Mouse (Mus musculus): ENCODE data around the gene Oosp3. TPM values are rescaled to one million over a fixed set of nuclear protein-coding genes. Genes with fewer than 3 reads are reported as not detected.

The Oosp3 gene
- polyA plus RNA-seq (2014; fragmentation: Nextera tagmentation; extraction: Ambion mirVana) = not detected in 2 replicates

DNA sequence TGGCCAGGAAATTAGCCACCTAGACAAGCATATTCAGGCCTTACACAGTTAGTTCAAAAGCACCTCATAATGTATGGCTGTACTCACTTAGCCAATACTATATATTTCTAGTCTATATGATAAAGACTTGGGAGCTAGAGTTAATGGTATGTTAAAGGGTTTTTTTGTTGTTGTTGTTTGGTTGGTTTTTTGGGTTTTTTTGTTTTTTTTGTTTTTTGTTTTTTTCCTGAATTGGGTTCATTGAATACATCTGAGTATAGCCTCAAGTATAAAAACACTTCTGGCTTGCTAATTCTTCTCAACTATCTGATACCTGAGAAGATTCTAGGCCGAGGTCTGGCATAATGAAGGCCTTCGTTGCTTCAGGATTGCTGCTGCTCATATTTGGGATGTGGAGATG is at the start of gene Oosp3:
Gene Oosp3, plus strand, starts transcription at position 301 of the 400 bp plus-strand sequence.
- DNase-seq (no peak), ATAC-seq (ENCODE audit: low FRiP score, low TSS enrichment) (no peak)
- H3K27ac ChIP-seq (replicated peaks; ENCODE audit: low read depth, low read length) = no peak within 1 kb of the TSS
- no peaks in the 10 kb centered on the region for H3K9me3 ChIP-seq (ENCODE audit: control insufficient read depth, low read length)
- no peak within 1 kb of the TSS for H3K4me2 ChIP-seq (ENCODE audit: low read length)
- H3K4me1 ChIP-seq (ENCODE audit: control insufficient read depth, insufficient read depth, low read length) = no peaks in the 10 kb centered on the region
- no peak within 1 kb of the TSS for H3K9ac ChIP-seq (replicated peaks; ENCODE audit: low read length)
- WGBS = 85% methylated on average over 2 of the region's 2 CpGs
- no peaks in the 10 kb centered on the region for H3K36me3 ChIP-seq (ENCODE audit: control insufficient read depth, insufficient read depth, low read length)
- H3K4me3 ChIP-seq (replicated peaks; ENCODE audit: low read depth, low read length) = no peak within 1 kb of the TSS
- H3K27me3 ChIP-seq (ENCODE audit: control insufficient read depth, insufficient read depth, low read length) = no peaks in the 10 kb centered on the region

DNA sequence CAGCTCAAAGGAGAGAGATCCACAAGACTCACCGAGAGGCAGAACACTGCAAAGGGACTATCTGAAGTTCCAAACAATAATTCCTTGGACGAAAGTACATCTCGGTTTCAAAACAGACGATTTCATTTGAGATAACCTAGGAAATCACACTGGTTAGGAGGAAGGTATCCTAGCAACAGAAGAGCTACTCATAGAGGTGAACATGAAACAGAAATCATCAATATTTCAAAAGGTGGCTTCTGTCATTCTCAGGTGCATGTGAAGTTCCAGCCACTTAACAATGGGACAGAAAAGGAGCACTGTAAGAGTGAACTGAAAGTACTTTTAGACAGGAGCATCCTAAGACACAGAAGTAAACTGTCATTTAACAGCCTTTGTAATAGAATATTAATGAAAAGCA is 47.3 kb upstream of the Oosp3 start:
- ATAC-seq (ENCODE audit: low FRiP score, low TSS enrichment) = no peak

DNA sequence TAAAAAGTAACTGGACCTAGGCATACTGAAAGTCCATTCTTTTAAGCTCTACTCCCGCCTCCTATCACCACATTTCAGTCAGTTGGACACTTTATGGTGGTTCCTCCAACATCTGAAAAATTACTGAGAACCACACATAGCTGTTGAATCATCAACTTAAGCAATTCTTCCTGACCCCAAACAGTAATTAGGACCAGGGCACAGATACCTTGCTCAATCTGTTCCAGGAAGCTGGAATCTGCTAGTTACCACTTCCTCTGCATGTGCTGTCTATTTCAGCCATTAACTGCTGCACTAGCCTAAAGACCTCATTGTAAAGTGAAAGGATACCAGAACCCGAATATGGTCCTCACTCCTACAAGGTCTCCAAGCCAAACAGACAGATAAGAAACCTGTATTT is 37.7 kb upstream of the Oosp3 start:
- Histone ChIP-seq H3K4me1 (ENCODE audit: control insufficient read depth, insufficient read depth, low read length) (no peaks in the 10 kb centered on the region), H3K36me3 (ENCODE audit: control insufficient read depth, insufficient read depth, low read length) (no peaks in the 10 kb centered on the region), H3K4me3 (replicated peaks; ENCODE audit: low read depth, low read length) (no peak overlapping the region), H3K27ac (replicated peaks; ENCODE audit: low read depth, low read length) (no peak overlapping the region), H3K4me2 (ENCODE audit: low read length) (no peak overlapping the region), H3K9ac (replicated peaks; ENCODE audit: low read length) (no peak overlapping the region), H3K27me3 (ENCODE audit: control insufficient read depth, insufficient read depth, low read length) (no peaks in the 10 kb centered on the region), H3K9me3 (ENCODE audit: control insufficient read depth, low read length) (no peaks in the 10 kb centered on the region)
- 77% methylated on average over 2 of the region's 2 CpGs for WGBS
- no peak for DNase-seq
- no peak for ATAC-seq (ENCODE audit: low FRiP score, low TSS enrichment)

More for the DNA sequence above, 47.3 kb upstream of the Oosp3 start:
- Histone ChIP-seq H3K36me3 (ENCODE audit: control insufficient read depth, insufficient read depth, low read length) (no peaks in the 10 kb centered on the region), H3K27me3 (ENCODE audit: control insufficient read depth, insufficient read depth, low read length) (no peaks in the 10 kb centered on the region), H3K4me3 (replicated peaks; ENCODE audit: low read depth, low read length) (no peak overlapping the region), H3K4me1 (ENCODE audit: control insufficient read depth, insufficient read depth, low read length) (no peaks in the 10 kb centered on the region), H3K9me3 (ENCODE audit: control insufficient read depth, low read length) (no peaks in the 10 kb centered on the region), H3K27ac (replicated peaks; ENCODE audit: low read depth, low read length) (no peak overlapping the region), H3K4me2 (ENCODE audit: low read length) (no peak overlapping the region), H3K9ac (replicated peaks; ENCODE audit: low read length) (no peak overlapping the region)
- WGBS = 81% methylated on average over 4 of the region's 4 CpGs
- peak; percentile 6 for DNase-seq

DNA sequence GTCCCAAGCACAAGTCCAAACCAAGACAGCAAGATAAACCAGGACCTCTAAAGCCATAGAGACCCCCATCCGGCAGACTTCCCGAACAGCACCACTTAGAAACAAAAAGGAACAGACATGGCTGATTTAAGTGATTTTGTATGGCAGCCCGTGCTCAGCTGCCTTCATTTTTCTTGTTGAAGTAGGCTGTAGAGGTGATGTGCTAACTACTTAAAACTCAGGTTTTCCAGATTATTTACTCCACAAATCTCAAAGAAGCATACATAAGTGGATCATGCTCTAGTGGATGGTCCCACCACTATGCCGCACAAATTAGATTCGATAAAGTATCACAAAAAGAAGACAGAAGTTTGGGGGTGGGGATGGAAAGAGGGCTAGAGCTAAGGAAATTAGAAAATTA is 36.4 kb upstream of the Oosp3 start, which contains the start of gene Oosp2:
Gene Oosp2, minus strand, starts transcription at position 101 of the 400 bp plus-strand sequence.
- no peak within 1 kb of the TSS for H3K4me3 ChIP-seq (replicated peaks; ENCODE audit: low read depth, low read length)
- no peak within 1 kb of the TSS for H3K9ac ChIP-seq (replicated peaks; ENCODE audit: low read length)
- no peaks in the 10 kb centered on the region for H3K9me3 ChIP-seq (ENCODE audit: control insufficient read depth, low read length)
- no peak within 1 kb of the TSS for H3K27ac ChIP-seq (replicated peaks; ENCODE audit: low read depth, low read length)
- no peak for ATAC-seq (ENCODE audit: low FRiP score, low TSS enrichment)
- H3K4me1 ChIP-seq (ENCODE audit: control insufficient read depth, insufficient read depth, low read length) = no peaks in the 10 kb centered on the region
- H3K4me2 ChIP-seq (ENCODE audit: low read length) = no peak within 1 kb of the TSS
- no peak for DNase-seq
- no peaks in the 10 kb centered on the region for H3K36me3 ChIP-seq (ENCODE audit: control insufficient read depth, insufficient read depth, low read length)
- no peaks in the 10 kb centered on the region for H3K27me3 ChIP-seq (ENCODE audit: control insufficient read depth, insufficient read depth, low read length)
- WGBS = 87% methylated on average over 5 of the region's 5 CpGs

DNA sequence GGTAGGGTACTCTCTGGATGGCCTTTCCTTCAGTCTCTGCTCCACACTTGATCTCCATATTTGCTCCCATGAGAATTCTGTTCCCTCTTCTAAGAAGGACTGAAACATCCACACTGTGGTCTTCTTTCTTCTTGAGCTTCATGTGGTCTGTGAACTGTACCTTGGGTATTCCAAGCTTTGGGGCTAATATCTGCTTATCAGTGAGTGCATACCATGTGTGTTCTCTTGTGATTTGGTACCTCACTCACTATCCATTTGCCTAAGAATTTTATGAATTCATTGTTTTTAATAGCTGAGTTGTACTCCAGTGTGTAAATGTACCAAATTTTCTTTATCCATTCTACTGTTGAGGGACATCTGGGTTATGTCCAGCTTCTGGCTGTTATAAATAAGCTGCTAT is 35.3 kb upstream of the Oosp3 start:
- H3K4me3 ChIP-seq (replicated peaks; ENCODE audit: low read depth, low read length) = no peak overlapping the region
- H3K27me3 ChIP-seq (ENCODE audit: control insufficient read depth, insufficient read depth, low read length) = no peaks in the 10 kb centered on the region
- DNase-seq (no peak), ATAC-seq (ENCODE audit: low FRiP score, low TSS enrichment) (no peak)
- H3K9me3 ChIP-seq (ENCODE audit: control insufficient read depth, low read length) = no peaks in the 10 kb centered on the region
- no peak overlapping the region for H3K27ac ChIP-seq (replicated peaks; ENCODE audit: low read depth, low read length)
- no peak overlapping the region for H3K9ac ChIP-seq (replicated peaks; ENCODE audit: low read length)
- H3K36me3 ChIP-seq (ENCODE audit: control insufficient read depth, insufficient read depth, low read length) = no peaks in the 10 kb centered on the region
- no peak overlapping the region for H3K4me2 ChIP-seq (ENCODE audit: low read length)
- no peaks in the 10 kb centered on the region for H3K4me1 ChIP-seq (ENCODE audit: control insufficient read depth, insufficient read depth, low read length)

DNA sequence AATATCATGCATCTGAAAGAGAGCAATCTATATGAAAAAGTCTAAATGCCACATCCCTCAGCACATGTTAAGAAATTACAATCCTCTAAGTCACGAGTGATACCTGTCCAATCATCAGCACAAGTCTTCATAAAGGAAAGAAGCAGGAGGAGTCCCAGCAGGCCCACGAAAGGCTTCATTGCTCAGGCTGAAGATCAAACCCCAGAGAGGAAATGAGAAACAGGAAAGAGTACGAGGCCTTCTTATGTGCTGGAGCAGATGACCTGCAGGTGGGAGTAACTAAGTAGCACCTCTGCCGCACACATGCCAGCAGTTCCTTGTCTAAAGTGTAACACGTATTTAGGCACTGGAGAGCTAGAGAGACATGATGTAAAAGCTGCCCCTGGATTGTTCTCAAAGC is 6.0 kb upstream of the Oosp3 start, which contains the start of gene Oosp1:
Gene Oosp1, minus strand, starts transcription at position 312 of the 400 bp plus-strand sequence.
- H3K4me2 ChIP-seq (ENCODE audit: low read length) = no peak within 1 kb of the TSS
- no peaks in the 10 kb centered on the region for H3K9me3 ChIP-seq (ENCODE audit: control insufficient read depth, low read length)
- H3K27me3 ChIP-seq (ENCODE audit: control insufficient read depth, insufficient read depth, low read length) = no peaks in the 10 kb centered on the region
- 75% methylated on average over 5 of the region's 5 CpGs for WGBS
- H3K4me3 ChIP-seq (replicated peaks; ENCODE audit: low read depth, low read length) = no peak within 1 kb of the TSS
- H3K27ac ChIP-seq (replicated peaks; ENCODE audit: low read depth, low read length) = no peak within 1 kb of the TSS
- no peaks in the 10 kb centered on the region for H3K36me3 ChIP-seq (ENCODE audit: control insufficient read depth, insufficient read depth, low read length)
- H3K9ac ChIP-seq (replicated peaks; ENCODE audit: low read length) = no peak within 1 kb of the TSS
- no peaks in the 10 kb centered on the region for H3K4me1 ChIP-seq (ENCODE audit: control insufficient read depth, insufficient read depth, low read length)
- no peak for ATAC-seq (ENCODE audit: low FRiP score, low TSS enrichment)
- DNase-seq = no peak

DNA sequence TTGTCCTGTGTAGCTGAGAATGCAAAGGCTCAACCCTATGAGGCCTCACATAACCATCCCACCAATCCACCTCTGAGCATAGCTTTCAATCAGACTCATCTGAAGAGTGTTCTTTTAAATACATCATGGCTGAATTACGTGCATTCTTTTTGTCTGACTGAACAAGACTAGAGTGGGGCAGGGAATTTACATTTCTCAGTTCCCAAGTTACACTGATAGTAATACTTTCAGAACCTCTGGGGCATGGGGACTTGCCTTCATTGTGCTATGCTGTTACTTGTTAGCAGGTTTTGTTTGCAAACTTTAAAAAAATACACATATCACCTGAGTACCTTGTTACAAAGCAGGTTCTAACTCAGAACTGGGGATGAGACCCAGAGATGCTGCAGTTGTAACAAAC is 5.4 kb upstream of the Oosp3 start:
- no peaks in the 10 kb centered on the region for H3K36me3 ChIP-seq (ENCODE audit: control insufficient read depth, insufficient read depth, low read length)
- 62% methylated on average over 1 of the region's 1 CpGs for WGBS
- H3K9me3 ChIP-seq (ENCODE audit: control insufficient read depth, low read length) = no peaks in the 10 kb centered on the region
- H3K4me2 ChIP-seq (ENCODE audit: low read length) = no peak overlapping the region
- DNase-seq (no peak), ATAC-seq (ENCODE audit: low FRiP score, low TSS enrichment) (no peak)
- no peaks in the 10 kb centered on the region for H3K27me3 ChIP-seq (ENCODE audit: control insufficient read depth, insufficient read depth, low read length)
- H3K4me3 ChIP-seq (replicated peaks; ENCODE audit: low read depth, low read length) = no peak overlapping the region
- H3K27ac ChIP-seq (replicated peaks; ENCODE audit: low read depth, low read length) = no peak overlapping the region
- H3K4me1 ChIP-seq (ENCODE audit: control insufficient read depth, insufficient read depth, low read length) = no peaks in the 10 kb centered on the region
- H3K9ac ChIP-seq (replicated peaks; ENCODE audit: low read length) = no peak overlapping the region

DNA sequence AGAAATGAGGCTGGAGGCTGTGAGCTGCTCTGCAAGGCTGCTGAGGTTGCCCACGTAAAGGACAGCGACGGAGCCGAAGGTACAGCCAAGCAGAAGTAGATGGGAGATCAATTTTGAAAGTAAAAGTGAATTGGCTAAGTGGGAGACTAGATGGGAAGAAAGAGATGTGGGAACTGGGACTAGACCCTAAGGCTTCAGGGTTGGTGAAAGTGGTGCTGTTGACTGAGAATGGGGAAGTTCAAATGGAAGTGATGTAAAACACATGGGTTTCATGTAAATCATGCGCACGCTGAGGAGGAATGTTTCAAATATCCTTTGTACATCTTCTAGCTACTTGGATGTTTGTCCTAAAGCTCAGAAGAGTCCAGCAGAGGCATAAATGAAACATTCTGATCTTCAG is 1.5 kb downstream of the Oosp3 start:
- ATAC-seq (ENCODE audit: low FRiP score, low TSS enrichment) (no peak), DNase-seq (no peak)
- Histone ChIP-seq H3K27ac (replicated peaks; ENCODE audit: low read depth, low read length) (no peak overlapping the region), H3K4me2 (ENCODE audit: low read length) (no peak overlapping the region), H3K27me3 (ENCODE audit: control insufficient read depth, insufficient read depth, low read length) (no peaks in the 10 kb centered on the region), H3K4me3 (replicated peaks; ENCODE audit: low read depth, low read length) (no peak overlapping the region), H3K9me3 (ENCODE audit: control insufficient read depth, low read length) (no peaks in the 10 kb centered on the region), H3K36me3 (ENCODE audit: control insufficient read depth, insufficient read depth, low read length) (no peaks in the 10 kb centered on the region), H3K4me1 (ENCODE audit: control insufficient read depth, insufficient read depth, low read length) (no peaks in the 10 kb centered on the region), H3K9ac (replicated peaks; ENCODE audit: low read length) (no peak overlapping the region)
- 93% methylated on average over 6 of the region's 6 CpGs for WGBS

DNA sequence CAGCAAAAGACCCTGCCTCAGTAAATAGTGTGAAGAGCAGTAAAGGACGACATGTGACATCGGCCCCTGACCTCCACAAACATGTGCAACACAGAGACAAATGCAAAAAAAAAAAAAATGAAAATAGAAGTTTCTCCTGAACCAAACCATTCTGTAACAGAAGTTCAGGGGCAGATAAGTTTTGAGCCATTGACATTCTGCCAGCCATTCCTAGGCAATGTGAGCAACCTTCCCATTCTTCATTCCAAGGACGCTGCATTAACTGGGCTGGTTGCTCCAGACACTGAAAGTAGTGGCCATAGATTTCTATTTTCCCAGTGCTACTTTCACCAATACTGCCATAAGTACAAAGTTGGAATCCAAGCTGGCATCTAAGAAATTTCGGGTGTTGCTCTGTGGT is 15.6 kb downstream of the Oosp3 start:
- WGBS = 84% methylated on average over 4 of the region's 4 CpGs

More for the DNA sequence above, 15.6 kb downstream of the Oosp3 start:
- H3K9ac ChIP-seq (replicated peaks; ENCODE audit: low read length) = no peak overlapping the region
- no peak for ATAC-seq (ENCODE audit: low FRiP score, low TSS enrichment)
- H3K4me2 ChIP-seq (ENCODE audit: low read length) = no peak overlapping the region
- no peaks in the 10 kb centered on the region for H3K4me1 ChIP-seq (ENCODE audit: control insufficient read depth, insufficient read depth, low read length)
- H3K4me3 ChIP-seq (replicated peaks; ENCODE audit: low read depth, low read length) = no peak overlapping the region
- H3K27me3 ChIP-seq (ENCODE audit: control insufficient read depth, insufficient read depth, low read length) = no peaks in the 10 kb centered on the region
- no peaks in the 10 kb centered on the region for H3K9me3 ChIP-seq (ENCODE audit: control insufficient read depth, low read length)
- no peak for DNase-seq
- H3K27ac ChIP-seq (replicated peaks; ENCODE audit: low read depth, low read length) = no peak overlapping the region
- no peaks in the 10 kb centered on the region for H3K36me3 ChIP-seq (ENCODE audit: control insufficient read depth, insufficient read depth, low read length)

Data from midbrain, embryonic 14.5 days (tissue).